Mouse (Mus musculus) spleen, adult 2 months (tissue): Measurements from ENCODE around the gene Atp5d.

Source experiments
- CTCF ChIP-seq: fragments of 200-500 bp; IDR thresholded peaks from 2 replicates; pipeline ENCODE4 v1.5.1; 2011; ENCODE audit warnings: mild to moderate bottlenecking, inconsistent platforms; ENCODE audit not compliant: insufficient read depth, insufficient read length, insufficient replicate concordance; ENCODE audit errors: extremely low read depth
- POLR2A ChIP-seq: fragments of 200-500 bp; IDR thresholded peaks from 2 replicates; pipeline ENCODE4 v1.6.1; 2011; ENCODE audit warnings: low read depth, low read length, inconsistent platforms

DNA sequence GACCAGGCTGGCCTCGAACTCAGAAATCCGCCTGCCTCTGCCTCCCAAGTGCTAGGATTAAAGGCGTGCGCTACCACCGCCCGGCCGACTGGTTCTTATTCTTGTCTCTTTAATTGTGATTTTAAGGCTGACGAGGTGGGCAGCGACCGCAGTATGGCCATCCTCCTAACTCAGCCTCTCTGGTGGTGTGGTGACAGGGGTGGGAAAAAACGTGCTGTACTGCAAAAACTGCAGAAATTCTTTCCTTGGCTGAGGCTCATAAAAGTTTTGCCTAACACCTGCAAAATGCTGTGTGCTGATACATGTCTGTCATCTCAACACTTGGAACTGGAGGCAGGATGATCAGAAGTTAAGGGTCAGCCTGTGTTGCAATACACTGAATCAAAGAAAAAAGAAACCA is 34.9 kb downstream of the Atp5d start:
- TF ChIP-seq CTCF (no peak), POLR2A (no peak)
